Mouse (Mus musculus): ENCODE data around the gene Cdk12. TPM values are rescaled to one million over a fixed set of nuclear protein-coding genes. Genes with fewer than 3 reads are reported as not detected.

The Cdk12 gene
- polyA plus RNA-seq, 1 experiment from 2014 or later, result 6.4 TPM

DNA sequence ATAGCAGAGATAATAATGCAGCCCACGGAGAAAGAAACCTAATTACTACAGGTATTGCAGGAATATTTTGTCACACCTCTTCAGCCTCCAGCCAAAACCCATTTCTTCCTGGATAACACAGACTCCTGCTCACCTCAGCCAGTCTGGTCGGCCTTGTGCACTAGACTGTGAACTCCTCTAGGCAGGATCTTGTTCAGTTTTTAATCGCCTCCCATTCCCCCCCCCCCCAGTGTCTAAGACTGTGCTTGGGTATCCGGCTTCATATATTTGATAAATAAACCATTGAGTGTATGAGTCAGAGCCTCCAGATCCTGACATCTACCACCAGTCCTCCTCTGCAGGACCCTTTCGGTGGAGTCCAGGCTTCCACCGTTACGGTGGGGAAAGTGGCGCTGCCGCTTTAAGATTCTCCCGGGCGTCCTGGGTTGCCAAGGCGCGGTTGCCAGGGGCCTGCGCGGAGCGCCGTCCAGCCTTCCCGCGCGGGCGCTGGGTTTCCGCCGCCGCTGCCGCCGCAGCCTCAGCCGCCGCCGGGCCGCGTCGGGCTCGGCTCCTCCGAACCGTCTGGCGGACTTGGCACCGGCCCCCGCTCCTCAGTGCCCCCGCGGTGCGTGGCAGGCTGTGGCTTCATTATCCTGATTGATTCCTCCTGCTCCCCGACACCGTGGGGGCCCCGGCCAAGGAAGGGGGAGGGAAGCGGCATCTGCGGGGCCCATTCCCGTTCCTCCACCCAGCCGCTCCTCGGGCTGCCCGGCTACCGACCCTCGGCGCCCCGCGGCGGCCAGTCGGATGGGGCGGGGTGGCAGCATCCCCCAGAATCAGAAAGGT lies 91.5 kb downstream of the Cdk12 start:
- 2% methylated on average over 58 of the region's 58 CpGs for WGBS
- peak; percentile 72 for ATAC-seq (replicated peaks; ENCODE audit: extremely low read depth, insufficient read depth, low FRiP score)
- Histone ChIP-seq H3K36me3 (ENCODE audit: control insufficient read depth, insufficient read depth) (no peaks in the 10 kb centered on the region), H3K27ac (ENCODE audit: low read length) (no peak overlapping the region), H3K9me3 (replicated peaks; ENCODE audit: control insufficient read depth, low read length) (no peaks in the 10 kb centered on the region), H3K4me1 (ENCODE audit: control insufficient read depth, insufficient read depth, low read length) (peaks cover 22% of the 10 kb centered on the region), H3K27me3 (ENCODE audit: control insufficient read depth, insufficient read depth, low read length) (peaks cover 19% of the 10 kb centered on the region; the same call in 1 of the 2 replicates), H3K4me2 (ENCODE audit: low read depth, low read length) (peak overlapping the region; percentile 94), H3K4me3 (ENCODE audit: low read length) (peak overlapping the region; percentile 59), H3K9ac (ENCODE audit: low read length) (peak overlapping the region; percentile 67)

- H3K4me1 ChIP-seq (ENCODE audit: control insufficient read depth, insufficient read depth, low read length), result peaks cover 22% of the 10 kb centered on the region
- H3K9me3 ChIP-seq (replicated peaks; ENCODE audit: control insufficient read depth, low read length), result no peaks in the 10 kb centered on the region
- ATAC-seq (replicated peaks; ENCODE audit: extremely low read depth, insufficient read depth, low FRiP score), result no peak
- peaks cover 21% of the 10 kb centered on the region; the same call in 1 of the 2 replicates for H3K27me3 ChIP-seq (ENCODE audit: control insufficient read depth, insufficient read depth, low read length)
- peak overlapping the region; percentile 67 for H3K9ac ChIP-seq (ENCODE audit: low read length)
- peak overlapping the region; percentile 59 for H3K4me3 ChIP-seq (ENCODE audit: low read length)
- no peak overlapping the region for H3K27ac ChIP-seq (ENCODE audit: low read length)
- H3K36me3 ChIP-seq (ENCODE audit: control insufficient read depth, insufficient read depth), result no peaks in the 10 kb centered on the region
- WGBS, result 5% methylated on average over 9 of the region's 9 CpGs
- peak overlapping the region; percentile 94 for H3K4me2 ChIP-seq (ENCODE audit: low read depth, low read length)
Observed at GRCm38 (mm10) chr11:98295013-98295585, 92.2 kb downstream of the Cdk12 start.

DNA sequence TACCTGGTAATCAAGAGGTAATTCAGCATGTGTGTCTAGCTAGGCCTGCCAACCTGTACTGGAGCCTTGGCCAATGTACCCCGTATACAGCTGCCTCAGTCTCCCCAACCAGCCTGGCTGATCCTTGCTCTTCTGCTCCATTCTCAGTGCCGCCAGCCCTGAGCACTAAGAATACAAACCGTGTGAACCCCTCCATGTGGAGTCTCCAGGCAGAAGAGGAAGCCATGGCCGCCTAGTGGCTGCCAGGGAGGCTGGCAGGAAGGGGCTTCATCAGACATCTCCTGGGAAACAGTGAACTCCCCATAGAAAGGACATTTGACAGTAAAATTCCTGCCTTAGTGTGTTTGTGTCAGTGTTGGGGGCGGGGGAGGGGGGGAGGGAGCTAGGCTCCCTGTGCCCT lies 93.4 kb downstream of the Cdk12 start:
- ATAC-seq (replicated peaks; ENCODE audit: extremely low read depth, insufficient read depth, low FRiP score), result no peak
- Histone ChIP-seq H3K27me3 (ENCODE audit: control insufficient read depth, insufficient read depth, low read length) (peaks cover 21% of the 10 kb centered on the region; the same call in 1 of the 2 replicates), H3K4me3 (ENCODE audit: low read length) (no peak overlapping the region), H3K9ac (ENCODE audit: low read length) (no peak overlapping the region), H3K27ac (ENCODE audit: low read length) (no peak overlapping the region), H3K4me1 (ENCODE audit: control insufficient read depth, insufficient read depth, low read length) (peaks cover 22% of the 10 kb centered on the region), H3K9me3 (replicated peaks; ENCODE audit: control insufficient read depth, low read length) (no peaks in the 10 kb centered on the region), H3K4me2 (ENCODE audit: low read depth, low read length) (no peak overlapping the region), H3K36me3 (ENCODE audit: control insufficient read depth, insufficient read depth) (no peaks in the 10 kb centered on the region)
- 10% methylated on average over 5 of the region's 5 CpGs for WGBS

- ATAC-seq (replicated peaks; ENCODE audit: extremely low read depth, insufficient read depth, low FRiP score), result no peak
Observed at GRCm38 (mm10) chr11:98296916-98297315, 94.1 kb downstream of the Cdk12 start.

DNA sequence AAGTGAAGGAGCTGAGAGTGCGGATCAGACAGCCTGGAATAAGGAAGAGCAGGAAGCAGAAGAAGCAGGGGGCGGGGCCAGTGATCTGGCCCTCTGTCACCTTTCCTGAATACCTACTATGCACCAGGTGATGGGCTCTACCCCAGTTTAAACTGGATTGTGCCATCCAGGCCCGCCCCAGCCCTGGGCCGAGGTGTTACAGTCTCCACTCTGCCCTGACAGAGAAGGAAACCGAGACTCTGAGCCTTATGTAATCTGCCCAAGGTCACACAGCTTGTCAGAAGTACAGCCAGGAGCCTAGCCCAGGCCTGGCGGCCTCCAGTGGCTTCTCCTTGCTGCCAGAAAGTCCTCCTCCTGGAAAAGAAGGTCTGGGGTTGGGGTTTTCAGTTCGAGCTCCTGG lies 94.9 kb downstream of the Cdk12 start:
- H3K4me1 ChIP-seq (ENCODE audit: control insufficient read depth, insufficient read depth, low read length), result peaks cover 22% of the 10 kb centered on the region
- peaks cover 18% of the 10 kb centered on the region; the same call in 1 of the 2 replicates for H3K27me3 ChIP-seq (ENCODE audit: control insufficient read depth, insufficient read depth, low read length)
- peak overlapping the region; percentile 38 for H3K9ac ChIP-seq (ENCODE audit: low read length)
- H3K27ac ChIP-seq (ENCODE audit: low read length), result no peak overlapping the region
- no peak for ATAC-seq (replicated peaks; ENCODE audit: extremely low read depth, insufficient read depth, low FRiP score)
- H3K9me3 ChIP-seq (replicated peaks; ENCODE audit: control insufficient read depth, low read length), result no peaks in the 10 kb centered on the region
- H3K4me3 ChIP-seq (ENCODE audit: low read length), result no peak overlapping the region
- no peak overlapping the region for H3K4me2 ChIP-seq (ENCODE audit: low read depth, low read length)
- 30% methylated on average over 7 of the region's 7 CpGs for WGBS
- no peaks in the 10 kb centered on the region for H3K36me3 ChIP-seq (ENCODE audit: control insufficient read depth, insufficient read depth)

More at GRCm38 (mm10) chr11:98296916-98297315, 94.1 kb downstream of the Cdk12 start:
- peaks cover 22% of the 10 kb centered on the region for H3K4me1 ChIP-seq (ENCODE audit: control insufficient read depth, insufficient read depth, low read length)
- H3K4me2 ChIP-seq (ENCODE audit: low read depth, low read length), result no peak overlapping the region
- no peaks in the 10 kb centered on the region for H3K9me3 ChIP-seq (replicated peaks; ENCODE audit: control insufficient read depth, low read length)
- no peaks in the 10 kb centered on the region for H3K36me3 ChIP-seq (ENCODE audit: control insufficient read depth, insufficient read depth)
- H3K4me3 ChIP-seq (ENCODE audit: low read length), result no peak overlapping the region
- no peak overlapping the region for H3K27ac ChIP-seq (ENCODE audit: low read length)
- peaks cover 18% of the 10 kb centered on the region; the same call in 1 of the 2 replicates for H3K27me3 ChIP-seq (ENCODE audit: control insufficient read depth, insufficient read depth, low read length)
- no peak overlapping the region for H3K9ac ChIP-seq (ENCODE audit: low read length)
- WGBS, result 70% methylated on average over 2 of the region's 2 CpGs

GRCm38 (mm10) chr11:98298484-98299205 lies 95.8 kb downstream of the Cdk12 start:
- H3K4me2 ChIP-seq (ENCODE audit: low read depth, low read length), result no peak overlapping the region
- H3K27ac ChIP-seq (ENCODE audit: low read length), result no peak overlapping the region
- H3K9me3 ChIP-seq (replicated peaks; ENCODE audit: control insufficient read depth, low read length), result no peaks in the 10 kb centered on the region
- peaks cover 22% of the 10 kb centered on the region for H3K4me1 ChIP-seq (ENCODE audit: control insufficient read depth, insufficient read depth, low read length)
- peaks cover 16% of the 10 kb centered on the region; the same call in 1 of the 2 replicates for H3K27me3 ChIP-seq (ENCODE audit: control insufficient read depth, insufficient read depth, low read length)
- no peaks in the 10 kb centered on the region for H3K36me3 ChIP-seq (ENCODE audit: control insufficient read depth, insufficient read depth)
- H3K4me3 ChIP-seq (ENCODE audit: low read length), result no peak overlapping the region
- H3K9ac ChIP-seq (ENCODE audit: low read length), result peak overlapping the region; percentile 38
- 0 out of 2 replicates have a peak, but pooled peaks have one; percentile 35 for ATAC-seq (replicated peaks; ENCODE audit: extremely low read depth, insufficient read depth, low FRiP score)
- 24% methylated on average over 10 of the region's 10 CpGs for WGBS

DNA sequence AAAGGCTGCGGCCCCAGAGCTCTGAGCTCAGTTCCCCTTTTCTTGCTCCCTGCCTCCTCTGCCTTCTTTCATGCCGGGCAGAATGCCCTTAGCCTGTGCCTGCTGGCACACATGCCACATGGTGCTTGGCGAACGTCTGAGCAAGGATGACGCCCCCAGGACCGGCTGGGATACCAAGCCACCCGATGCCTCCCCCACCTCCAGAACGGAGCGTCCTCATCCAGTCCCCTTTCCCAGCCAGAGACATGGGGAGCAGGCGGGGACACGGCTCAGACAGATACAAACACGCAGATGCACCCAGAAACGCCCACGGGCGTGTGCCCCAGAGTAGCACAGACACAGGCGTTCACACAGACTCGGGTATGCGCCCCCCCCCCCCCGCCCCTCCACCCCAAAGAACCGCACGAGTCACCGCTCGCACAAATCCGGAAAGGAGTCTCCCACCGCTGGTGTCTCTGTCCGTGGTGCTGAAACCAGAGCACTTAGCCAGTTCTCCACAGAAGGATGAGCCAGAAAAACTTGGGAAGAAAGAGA lies 111.0 kb downstream of the Cdk12 start:
- 2% methylated on average over 26 of the region's 26 CpGs for WGBS
- no peak overlapping the region for H3K9ac ChIP-seq (ENCODE audit: low read length)
- ATAC-seq (replicated peaks; ENCODE audit: extremely low read depth, insufficient read depth, low FRiP score), result no peak
- no peak overlapping the region for H3K27ac ChIP-seq (ENCODE audit: low read length)
- no peaks in the 10 kb centered on the region for H3K9me3 ChIP-seq (replicated peaks; ENCODE audit: control insufficient read depth, low read length)
- no peaks in the 10 kb centered on the region for H3K4me1 ChIP-seq (ENCODE audit: control insufficient read depth, insufficient read depth, low read length)
- H3K4me3 ChIP-seq (ENCODE audit: low read length), result no peak overlapping the region
- H3K36me3 ChIP-seq (ENCODE audit: control insufficient read depth, insufficient read depth), result no peaks in the 10 kb centered on the region
- peaks cover 58% of the 10 kb centered on the region for H3K27me3 ChIP-seq (ENCODE audit: control insufficient read depth, insufficient read depth, low read length)
- no peak overlapping the region; the same call in 1 of the 2 replicates for H3K4me2 ChIP-seq (ENCODE audit: low read depth, low read length)

DNA sequence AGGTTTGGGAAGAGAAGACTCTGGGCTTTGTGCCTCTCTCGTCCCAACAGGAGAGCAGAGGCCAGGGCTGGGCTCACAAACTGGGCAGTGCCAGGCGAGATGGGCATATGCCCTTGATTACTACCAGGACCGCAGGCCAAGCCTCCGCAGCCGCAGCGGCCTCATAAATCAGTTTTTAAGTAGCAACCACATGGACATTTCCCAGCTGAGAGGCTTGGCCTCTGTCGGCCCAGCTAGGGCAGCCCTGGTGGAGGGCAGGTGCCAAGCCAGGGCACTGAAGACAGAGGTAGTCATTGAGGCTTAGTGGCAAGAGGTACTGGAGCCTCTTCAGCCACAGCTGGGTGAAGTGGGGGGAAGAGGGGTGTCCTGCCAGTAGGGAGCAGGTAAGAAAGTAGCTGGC lies 114.6 kb downstream of the Cdk12 start:
- no peak overlapping the region for H3K9ac ChIP-seq (ENCODE audit: low read length)
- ATAC-seq (replicated peaks; ENCODE audit: extremely low read depth, insufficient read depth, low FRiP score), result no peak
- H3K4me1 ChIP-seq (ENCODE audit: control insufficient read depth, insufficient read depth, low read length), result no peaks in the 10 kb centered on the region
- H3K36me3 ChIP-seq (ENCODE audit: control insufficient read depth, insufficient read depth), result no peaks in the 10 kb centered on the region
- H3K27me3 ChIP-seq (ENCODE audit: control insufficient read depth, insufficient read depth, low read length), result peaks cover 84% of the 10 kb centered on the region
- no peak overlapping the region for H3K27ac ChIP-seq (ENCODE audit: low read length)
- 9% methylated on average over 7 of the region's 7 CpGs for WGBS
- no peaks in the 10 kb centered on the region for H3K9me3 ChIP-seq (replicated peaks; ENCODE audit: control insufficient read depth, low read length)
- H3K4me2 ChIP-seq (ENCODE audit: low read depth, low read length), result no peak overlapping the region
- H3K4me3 ChIP-seq (ENCODE audit: low read length), result no peak overlapping the region
